Mouse (Mus musculus) adrenal gland, postnatal 36 days (tissue): ENCODE data around the gene Olfm2. TPM values are rescaled to one million over a fixed set of nuclear protein-coding genes. Genes with fewer than 3 reads are reported as not detected.

Experiments used
- DNase-seq, 2 experiments: peaks; one replicate each; pipeline ENCODE4 v3.0.0; 2021; ENCODE audit warnings: mixed read lengths in 1 of 2
- total RNA-seq, 2 experiments: library from RNA; stranded (reverse); gene quantifications; 2 replicates each; pipeline ENCODE4 v1.2.3; 2021

The Olfm2 gene
- total RNA-seq, 2 experiments from 2014 or later, result 0.79 TPM

DNA sequence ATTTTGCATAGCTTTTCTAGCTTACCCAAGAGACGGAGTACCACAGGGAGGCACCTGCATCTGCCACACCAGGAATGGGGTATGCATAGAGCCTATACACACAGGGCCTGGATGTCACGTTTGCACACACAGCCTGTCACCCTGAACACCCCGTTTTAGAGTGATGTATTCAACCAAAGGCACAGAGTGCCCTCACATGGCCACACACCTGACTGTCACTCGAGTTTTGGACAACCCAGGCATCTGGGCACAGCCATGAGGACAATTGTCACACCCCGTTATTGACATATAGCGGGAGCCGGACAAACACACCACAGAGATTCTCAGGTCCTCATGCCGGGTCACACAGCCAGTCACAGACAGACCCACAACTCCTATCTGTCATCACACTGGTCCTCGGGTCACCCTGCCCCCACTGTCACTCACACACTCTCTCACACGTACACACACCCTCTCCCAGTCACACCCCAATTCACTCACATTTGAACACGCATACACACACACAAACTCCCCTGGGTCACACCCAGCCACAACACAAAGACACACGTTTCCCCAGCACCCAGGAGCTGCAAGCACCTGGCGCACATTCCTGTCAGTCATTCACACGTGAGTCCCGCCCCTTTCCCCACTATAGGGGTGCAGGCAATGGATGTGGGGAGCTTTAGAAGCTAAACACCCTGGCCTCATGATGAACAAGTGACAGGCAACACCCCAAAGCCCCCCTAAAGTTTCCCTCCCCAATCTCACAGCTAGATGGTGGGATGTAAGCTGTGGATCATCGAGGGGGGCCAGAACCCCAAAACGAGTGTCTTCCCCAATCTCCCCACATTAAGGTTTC lies 801 bp downstream of the Olfm2 start:
- no peak for DNase-seq

DNA sequence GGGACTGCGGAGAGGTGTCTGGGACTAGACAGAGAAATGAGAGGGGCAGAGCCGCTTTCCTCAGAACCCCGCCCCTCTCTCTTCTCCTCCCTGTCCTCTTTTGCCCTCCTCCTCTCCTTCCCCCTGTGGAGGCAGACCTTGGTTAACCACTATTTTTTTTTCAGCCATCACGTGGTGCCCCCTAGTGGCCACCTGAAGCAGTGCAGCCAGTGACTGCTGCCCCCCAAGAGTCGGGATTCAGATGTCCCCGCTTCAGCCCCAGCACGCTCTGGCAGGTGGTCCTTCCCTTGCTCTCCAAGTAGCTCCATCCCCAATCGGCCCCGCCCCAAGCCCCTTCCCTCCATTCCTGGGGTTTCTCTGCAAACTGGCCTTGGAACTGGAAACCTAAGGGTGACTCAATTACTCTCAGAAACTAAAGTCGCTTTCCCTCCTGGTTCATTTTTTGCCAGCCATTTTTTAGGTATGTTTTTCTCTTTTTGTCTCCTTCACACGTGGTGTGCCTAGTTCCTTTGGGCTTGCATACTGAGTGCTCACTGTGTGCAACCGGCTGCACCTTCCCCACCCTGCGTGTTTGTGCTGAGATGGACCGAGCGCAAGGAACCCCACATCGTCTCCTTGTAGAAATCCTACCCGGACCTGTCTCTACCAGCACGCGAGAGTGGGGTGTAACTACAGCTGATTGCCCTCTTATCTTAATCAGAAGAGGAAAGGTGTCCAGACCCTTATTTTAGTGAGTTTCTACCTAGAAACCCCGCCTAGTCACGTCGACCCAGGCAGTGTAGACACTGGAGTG lies 2.0 kb downstream of the Olfm2 start:
- peak; percentile 24 to 44 for DNase-seq

DNA sequence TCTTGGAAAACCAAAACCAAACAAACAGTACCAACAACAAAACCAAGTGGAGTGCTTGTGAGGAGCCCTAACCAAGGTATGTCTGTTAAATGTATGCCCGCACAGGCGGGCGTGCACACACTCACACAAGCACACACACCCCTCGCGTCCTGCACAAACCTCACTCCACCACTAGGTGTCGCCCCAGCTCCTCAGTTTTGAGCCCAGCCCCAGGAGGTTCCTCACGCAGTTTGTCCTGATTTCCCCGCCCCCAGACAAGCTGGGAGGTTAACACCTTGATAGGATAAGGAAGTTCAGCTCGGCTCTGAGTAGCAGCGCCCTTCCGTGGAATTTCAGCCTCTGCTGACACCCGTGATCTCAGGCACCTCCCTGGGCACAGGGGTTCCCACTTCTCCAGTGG lies 5.7 kb downstream of the Olfm2 start:
- peak; percentile 86 to 87 for DNase-seq

DNA sequence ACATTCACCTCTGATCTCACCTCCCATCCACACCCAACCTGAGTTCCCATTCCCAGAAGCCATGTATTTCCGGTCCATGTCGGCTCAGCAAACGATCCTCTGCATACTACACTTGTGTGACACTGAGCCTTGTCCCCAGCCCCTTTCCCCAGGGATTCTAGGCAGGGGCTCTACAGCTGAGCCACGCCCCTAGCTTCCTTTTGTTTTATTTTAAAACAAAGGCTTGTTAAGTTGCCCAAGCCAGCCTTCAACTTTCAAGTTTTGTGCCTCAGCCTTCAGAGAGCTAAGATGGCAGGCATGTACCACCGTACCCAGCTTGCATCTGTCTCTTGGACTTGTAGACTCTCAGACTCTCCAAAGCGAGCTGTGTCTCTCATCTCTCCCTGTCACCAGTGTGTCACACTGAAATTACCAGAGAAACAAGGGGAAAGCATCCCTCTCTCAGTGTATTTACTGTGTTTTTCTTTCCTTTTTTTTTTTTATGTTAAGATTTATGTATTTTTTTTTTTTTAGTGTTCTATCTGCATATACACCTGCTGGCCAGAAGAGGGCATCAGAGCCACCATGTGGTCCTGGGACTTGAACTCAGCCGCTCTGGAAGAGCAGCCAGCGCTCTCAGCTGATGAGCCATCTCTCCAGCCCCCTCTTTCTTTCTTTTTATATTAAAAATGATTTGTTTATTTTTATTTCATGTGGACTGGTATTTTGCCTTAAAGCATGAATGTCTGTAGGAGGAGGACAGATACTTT lies 7.7 kb downstream of the Olfm2 start:
- DNase-seq, result peak in 1 of 2 experiments; percentile 37

DNA sequence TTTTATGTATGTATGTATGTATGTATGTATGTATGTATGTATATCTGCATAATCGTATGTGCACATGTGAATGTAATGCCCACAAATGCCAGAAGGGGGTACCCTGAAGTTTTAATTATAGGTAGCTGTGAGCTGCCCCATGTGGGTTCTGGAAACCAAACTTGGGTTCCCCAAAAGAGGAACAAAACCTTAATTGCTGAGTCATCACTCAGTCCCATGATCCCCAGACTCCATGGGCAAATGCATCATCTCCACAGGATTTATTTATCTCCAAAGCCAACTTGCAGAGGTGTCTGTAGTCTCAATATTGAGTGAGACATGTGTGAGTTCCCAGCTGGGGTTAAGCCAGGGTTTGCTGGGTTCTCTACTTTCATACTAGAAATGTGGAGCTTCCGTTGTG lies 8.9 kb downstream of the Olfm2 start:
- no peak for DNase-seq

DNA sequence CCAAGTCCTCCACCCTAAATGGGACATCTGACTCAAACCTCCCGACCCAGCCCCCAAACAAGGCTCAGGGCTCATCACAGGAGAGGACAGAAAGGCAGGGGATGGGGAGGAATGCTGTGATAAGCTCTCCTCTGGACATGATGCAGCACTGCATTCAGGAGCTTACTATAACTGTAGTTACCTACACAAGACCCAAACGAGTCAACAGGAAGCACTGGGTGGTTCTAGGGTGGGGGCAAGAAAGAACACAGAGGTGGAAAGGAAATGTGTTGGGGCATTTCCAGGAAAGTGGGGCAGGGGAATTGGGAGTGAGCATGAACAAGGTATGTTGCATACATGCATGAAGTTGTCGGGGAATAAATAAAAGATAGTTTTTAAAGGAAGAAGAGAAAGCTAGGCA lies 11.5 kb downstream of the Olfm2 start:
- DNase-seq, result no peak

DNA sequence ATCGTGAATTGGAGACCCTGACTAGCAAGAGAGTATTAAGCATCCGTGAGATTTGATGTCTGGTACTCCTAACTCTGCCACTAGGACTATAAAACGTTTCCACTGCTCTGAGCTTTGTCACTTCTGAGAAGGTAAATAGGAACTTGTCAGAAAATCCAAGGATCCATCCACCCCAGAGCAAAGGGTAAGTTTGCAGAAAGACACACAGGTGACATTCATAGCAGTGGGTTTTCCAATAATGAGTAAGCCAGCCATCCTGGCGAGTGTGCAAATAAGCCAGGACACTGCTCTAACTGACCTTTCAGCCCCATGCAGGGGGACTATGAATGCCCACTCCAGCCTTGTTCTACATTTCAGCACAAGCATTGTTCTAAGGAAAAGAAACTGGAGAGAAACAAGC lies 14.4 kb downstream of the Olfm2 start:
- DNase-seq, result no peak

DNA sequence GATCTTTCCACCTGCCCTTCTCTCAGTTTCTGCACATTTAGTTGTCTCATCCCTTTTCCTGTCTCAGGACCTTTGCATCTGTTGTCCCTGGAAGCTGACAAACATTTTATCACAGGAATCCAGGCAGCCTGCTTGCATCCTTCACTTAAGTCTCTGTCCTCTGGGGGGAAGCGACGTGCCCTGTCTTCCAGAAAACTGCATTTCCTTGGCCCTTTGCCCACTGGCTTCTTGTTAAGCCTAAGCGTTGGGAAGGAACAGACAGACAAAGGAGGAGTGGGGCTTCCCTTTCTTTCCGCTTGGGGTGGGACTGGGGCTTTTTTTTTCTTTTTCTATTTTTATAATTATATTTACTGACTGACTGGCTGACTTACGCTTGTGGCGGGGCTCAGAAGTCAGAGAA lies 16.7 kb downstream of the Olfm2 start:
- no peak for DNase-seq

DNA sequence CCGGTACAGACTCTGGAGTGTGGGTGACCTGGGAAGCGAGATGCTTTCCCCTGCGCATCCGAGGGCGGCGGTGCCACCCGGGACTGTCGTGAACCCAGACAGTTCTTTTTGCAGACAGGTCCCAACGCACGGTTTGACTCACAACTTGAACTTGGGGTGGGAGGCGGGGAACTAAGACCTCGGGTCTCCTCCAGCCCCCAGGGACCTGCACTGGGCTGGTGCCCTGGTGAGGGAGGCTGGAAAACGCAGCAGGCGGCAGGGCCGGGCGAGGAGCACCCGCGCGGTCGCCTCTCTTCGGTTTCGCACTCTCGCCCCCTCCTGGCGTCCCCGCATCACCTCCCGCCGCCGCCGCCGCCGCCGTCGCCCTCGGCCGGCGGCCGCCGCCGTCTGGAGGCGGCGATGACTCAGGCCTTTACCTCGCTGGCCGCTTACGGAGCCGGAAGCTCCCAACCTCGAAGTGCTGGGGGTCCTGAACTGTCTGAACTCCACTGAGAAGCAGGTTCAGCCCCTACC lies 18.5 kb downstream of the Olfm2 start:
- DNase-seq, result peak; percentile 70 to 82

DNA sequence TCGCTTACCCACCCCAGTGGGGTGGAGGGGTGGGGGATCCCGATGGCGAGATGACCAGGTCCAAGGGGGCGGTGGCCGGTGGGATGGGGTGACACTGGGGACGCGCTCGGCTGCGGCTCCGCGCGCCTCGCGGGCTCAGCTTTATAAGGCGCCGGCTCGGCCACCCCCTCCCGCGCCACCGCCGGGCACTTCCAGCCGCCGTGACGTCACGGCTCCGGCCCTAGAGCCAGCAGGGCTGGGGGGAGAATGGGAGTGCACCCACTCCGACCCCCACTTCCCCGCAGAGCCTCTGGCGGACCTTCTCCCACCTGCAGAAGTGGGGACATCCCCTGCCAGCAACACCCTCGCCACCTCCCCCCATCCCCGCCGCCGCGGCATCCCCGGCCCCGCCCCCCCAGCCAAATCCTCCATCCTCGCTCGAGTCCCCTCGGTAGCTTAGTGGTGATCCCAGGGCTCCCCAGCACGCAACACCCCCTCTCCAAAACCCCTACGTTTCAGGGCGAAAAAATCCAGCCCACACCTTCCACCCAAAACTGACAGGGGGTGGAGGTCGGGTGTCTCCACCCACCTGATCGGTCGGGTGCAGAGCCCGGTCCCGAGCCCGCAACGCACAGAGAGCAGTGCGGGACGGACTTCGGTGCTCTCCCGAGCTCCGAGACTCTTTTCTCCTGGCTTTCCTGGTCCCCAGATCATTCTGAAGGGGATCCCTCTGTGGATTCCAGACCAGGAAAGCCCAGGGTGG lies 19.1 kb downstream of the Olfm2 start:
- peak; percentile 37 to 49 for DNase-seq

DNA sequence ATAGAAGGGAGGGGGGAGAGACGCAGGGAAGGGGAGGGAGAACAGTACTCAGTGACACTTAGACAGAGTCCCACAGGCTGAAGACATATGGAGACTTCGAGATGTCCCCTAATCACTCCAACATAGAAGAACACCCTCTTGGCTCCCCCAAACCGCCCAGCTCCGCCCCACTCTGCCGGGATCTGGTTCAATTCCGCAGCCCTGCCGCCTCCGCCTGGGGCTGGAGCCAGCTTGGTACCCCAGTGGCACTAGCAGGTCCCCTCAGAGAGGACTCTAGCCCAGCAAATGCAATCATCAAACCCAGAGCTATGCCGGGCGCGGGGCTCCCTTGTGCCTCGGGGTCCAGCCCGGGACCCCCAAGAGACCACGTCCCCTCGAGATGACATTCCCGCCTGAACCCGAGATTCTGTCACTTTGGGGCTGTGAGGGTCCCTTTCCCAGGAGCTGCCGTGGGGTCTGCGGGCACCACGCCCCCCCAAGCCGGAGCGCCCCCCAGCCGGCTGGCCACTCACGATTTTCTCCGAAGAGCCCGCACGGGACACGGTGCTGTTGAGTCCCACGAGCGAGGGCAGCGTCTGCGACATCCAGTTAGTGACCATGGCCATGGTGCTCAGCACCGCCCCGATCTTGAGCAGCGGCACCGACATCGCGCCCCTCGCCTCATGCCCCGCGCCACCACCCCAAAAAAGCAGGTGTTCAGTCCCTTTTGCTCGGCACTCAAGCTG lies 19.9 kb downstream of the Olfm2 start:
- no peak for DNase-seq

DNA sequence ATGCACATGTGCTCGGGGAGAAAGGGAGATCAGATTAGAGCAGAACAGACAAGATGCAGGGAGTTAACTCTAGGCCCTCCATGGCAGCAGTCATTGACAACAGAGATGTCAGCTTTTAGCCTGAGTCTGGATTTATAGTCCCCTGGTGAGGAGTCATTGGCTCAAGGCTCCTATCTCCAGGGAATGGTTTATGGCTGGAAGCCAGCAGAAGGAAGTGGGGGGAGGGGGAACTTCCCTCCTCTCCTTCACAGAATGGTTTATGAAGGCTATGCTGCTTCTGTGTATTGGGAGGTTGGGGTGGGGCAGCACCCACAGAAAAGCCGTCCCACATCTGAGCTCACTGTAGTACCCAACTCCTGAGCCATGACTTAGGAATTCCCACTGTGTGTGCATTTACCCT lies 24.6 kb downstream of the Olfm2 start:
- peak; percentile 50 to 65 for DNase-seq

DNA sequence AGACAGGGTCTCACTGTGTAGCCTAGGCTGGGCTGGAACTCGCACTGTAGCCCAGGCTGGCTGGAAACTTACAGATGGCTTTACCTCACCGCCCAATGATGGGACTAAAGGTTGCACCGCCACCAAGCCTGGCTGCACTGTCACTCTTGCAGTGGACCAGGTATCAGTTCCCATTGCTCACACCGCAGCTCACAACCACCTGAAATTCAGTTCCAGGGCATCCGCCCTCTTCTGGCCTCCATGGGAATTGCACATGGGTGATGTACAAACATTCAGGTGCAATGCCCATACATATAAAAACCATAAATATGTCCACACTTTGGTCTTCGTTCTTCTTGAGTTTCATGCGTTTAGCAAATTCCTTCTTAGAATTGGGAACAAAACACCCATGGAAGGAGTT lies 30.8 kb downstream of the Olfm2 start:
- no peak for DNase-seq

DNA sequence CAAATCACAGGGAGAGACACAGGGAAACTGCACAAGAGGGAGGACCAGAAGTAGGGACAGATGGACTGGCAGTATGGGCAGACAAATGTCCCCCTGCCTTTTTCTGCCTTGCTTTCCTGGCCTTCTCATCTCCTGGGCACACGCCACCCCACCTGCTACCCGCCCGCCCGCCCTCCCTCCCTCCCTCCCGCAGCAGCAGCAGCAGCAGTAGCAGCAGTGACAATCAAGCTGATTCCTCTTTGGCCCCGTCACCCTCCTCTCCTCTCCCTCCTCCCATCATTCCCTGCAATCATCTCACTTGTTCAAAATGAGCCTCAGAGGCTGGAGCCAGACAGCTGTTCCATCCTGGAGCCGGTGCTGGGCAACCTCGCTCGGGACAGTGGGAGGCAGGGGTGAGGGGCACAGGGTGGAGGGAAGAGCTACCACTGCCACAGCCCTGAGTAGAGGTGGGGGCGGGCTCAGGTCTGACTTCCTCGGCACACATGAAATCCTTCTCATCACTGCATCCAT lies 32.6 kb downstream of the Olfm2 start:
- DNase-seq, result no peak

DNA sequence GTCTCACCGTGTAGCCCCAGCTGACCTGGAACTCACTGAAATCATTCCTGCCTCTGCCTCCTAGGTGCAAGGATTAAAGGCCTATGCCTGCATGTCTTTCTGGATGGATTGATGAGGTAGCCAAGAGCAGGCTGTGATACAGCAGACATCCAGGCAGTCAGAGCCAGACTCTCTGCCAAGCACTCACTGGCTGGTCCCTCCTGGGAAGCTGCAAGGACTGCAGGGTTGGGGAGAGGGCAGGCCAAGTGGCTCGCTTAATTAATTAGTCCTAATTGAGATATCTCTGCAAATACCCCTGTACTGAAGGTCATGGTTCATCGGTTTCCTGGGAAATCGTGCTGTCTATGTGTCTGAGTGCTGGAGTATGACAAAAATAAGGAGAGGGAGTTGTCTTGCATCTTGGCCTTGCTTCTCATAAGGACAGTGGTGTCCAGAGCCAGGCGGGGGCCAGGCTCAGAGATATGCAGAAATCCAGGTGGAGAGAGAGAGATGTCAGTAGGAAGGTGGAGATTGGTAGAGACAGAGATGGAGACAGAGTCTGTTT lies 33.1 kb downstream of the Olfm2 start:
- no peak for DNase-seq

DNA sequence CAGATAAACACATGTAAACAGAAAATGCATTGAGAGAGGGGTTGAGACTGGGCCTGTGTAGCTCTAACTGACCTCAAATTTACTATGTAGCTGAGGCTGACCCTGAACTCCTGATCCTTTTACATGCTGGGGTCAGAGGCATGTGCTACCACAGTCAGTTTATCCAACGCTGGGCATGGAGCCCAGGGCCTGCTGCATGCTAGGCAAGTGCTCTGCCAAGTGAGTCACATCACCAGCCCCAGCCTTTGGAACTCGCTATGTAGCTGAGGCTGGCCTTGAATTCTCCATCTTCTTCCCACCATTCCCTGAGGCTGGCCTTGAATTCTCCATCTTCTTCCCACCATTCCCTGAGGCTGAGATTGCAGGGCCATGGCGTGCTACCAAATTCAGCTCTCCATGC lies 35.7 kb downstream of the Olfm2 start:
- DNase-seq, result peak; percentile 81 to 84

DNA sequence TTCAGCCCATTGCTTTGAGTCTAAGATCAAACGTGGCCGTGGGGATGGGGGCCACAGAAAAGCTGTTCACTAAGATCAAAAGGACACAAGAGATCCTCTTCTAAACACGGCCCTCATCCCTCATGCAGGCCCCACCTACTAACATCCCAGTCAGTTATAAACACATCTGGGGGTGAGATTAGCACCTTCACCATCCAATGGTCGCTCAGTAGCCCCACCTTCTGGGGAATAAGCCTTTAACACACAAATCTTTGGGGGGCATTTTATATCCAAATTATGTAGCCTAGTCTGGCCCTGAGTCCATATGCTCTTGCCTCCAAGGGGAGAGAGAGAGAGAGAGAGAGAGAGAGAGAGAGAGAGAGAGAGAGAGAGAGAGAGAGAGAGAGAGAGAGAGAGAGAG lies 40.2 kb downstream of the Olfm2 start:
- no peak for DNase-seq

DNA sequence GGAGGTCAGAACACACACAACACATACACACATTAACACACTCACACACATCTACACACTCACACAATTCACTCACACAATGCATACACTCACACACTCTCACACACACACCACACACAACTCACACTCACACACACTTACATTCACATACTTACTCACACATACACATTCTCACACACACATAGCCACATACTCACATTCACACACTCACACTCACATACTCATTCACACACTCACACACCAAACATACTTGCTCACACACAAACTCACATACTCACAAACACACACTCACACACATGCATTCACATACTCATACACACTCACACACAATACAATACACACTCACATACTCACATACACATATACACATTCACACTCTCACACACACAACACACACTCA lies 40.7 kb downstream of the Olfm2 start:
- no peak for DNase-seq

DNA sequence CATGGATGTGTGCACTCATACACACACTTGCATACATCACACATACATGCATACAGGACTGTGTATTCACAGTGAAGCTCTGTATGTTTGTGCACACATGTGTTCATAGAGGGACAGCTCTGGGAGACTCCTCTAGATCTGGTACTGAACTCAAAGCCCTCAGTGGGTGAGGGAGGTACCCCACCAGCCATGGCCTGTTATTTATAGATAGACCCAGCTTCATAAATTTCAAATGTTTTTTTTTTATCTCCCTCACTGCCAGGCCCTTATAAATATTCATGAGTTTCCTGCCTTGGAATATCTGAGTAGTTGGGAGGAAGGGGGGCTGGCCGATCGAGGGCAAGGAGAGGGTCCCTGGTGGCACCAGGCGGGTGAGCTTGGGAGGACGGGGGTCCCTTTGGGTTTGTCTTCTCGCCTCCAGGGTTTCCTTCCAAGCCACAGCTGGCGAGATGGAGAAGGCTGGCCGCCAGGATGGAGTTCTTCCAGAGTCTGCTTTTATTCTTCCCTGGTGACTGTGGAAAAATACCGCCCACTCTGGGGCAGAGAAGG lies 42.2 kb downstream of the Olfm2 start:
- no peak for DNase-seq

DNA sequence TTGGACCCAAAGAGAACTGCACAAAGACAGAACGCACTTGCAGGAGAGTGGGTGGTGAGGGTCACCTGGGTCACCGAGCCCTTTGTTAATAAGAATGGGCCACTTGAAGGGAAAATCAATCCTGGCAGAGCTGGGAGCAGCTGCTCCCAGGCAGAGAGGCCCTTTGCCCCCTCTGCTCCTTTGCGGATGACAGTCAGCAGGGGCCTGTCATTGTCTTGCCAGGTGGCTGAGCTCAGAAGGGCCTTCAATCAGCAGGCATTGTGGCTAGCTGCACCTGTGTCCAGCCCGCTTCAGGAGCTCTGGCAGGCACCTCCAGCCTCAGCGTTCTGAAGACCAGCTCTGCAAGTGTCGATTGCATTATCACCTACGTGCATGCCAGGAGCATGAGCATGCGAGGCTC lies 48.7 kb downstream of the Olfm2 start:
- no peak for DNase-seq
